Mouse (Mus musculus): ENCODE data around the gene Lrrk1.
A peak's percentile ranks its signal among the peaks of the same experiment; 100 is the strongest.
"Not testable (repeated sequence)": the region's sequence is repeated elsewhere in the genome, so short reads cannot be mapped to it uniquely, and the experiment has no call there.

The Lrrk1 gene

GRCm38 (mm10) chr7:66196609-66197445 is 191.3 kb downstream of the Lrrk1 start:
- DNase-seq (ENCODE audit: low spot score in 2 of 2), result peak; percentile 81 to 94

DNA sequence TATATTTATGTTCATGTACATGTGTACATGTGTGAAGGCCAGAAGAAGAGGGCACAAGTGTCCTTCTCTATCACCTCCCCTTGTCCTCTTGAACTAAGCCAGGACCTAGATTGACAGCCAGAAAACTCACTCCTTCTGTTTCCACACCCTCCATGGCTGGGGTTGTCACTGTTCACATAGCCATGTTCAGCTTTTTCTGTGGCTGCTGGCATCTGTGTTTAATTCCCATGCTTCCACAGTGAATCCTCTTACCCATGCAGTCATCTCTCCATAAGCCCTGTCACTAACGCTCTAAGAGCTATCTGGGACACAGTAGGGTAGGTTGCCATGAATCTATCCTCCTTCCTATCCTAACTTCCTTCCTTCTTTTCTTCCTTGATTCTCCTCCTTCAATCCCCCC is 192.3 kb downstream of the Lrrk1 start:
- DNase-seq (ENCODE audit: low spot score in 2 of 2), result no peak

- DNase-seq (ENCODE audit: low spot score in 2 of 2), result peak in 1 of 2 experiments; percentile 75
Measured at GRCm38 (mm10) chr7:66194511-66194910, 193.6 kb downstream of the Lrrk1 start.

GRCm38 (mm10) chr7:66190385-66190784 is 197.8 kb downstream of the Lrrk1 start:
- DNase-seq (ENCODE audit: low spot score in 2 of 2), result not testable (repeated sequence)

DNA sequence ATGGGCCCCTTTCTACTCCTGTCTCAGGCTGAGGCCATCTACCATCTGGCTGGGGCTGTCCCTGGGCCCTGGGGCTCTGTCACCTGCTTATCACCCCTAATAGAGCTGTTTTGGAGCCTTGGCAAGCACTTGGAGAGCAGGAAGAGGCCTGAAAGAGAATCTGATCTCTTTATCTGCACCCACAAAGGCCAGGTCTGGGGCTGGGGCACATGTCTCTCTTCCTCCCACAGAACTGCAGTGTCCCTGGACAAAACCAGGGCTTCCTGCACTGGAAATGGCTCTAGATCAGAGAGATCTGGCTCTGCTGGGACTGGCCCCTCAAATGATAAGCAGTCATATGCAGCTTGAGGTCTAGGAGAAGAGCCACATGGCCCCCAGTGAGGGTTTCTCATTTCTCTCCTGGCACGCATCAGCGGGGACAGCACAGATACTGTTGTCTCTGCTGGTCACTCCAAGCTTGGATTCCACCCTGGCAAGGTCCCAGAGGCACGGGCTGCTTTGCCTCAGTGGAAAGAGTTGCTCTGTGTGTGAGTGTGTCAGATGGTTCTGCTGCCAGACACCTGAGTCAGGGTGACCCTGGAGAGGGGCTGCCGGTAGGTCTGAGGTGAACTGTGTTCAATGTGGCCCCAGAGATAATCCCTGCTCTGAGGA is 200.4 kb downstream of the Lrrk1 start:
- no peak for DNase-seq (ENCODE audit: low spot score in 2 of 2)

- DNase-seq (ENCODE audit: low spot score in 2 of 2), result peak; percentile 85
Measured at GRCm38 (mm10) chr7:66185370-66185769, 202.8 kb downstream of the Lrrk1 start.

DNA sequence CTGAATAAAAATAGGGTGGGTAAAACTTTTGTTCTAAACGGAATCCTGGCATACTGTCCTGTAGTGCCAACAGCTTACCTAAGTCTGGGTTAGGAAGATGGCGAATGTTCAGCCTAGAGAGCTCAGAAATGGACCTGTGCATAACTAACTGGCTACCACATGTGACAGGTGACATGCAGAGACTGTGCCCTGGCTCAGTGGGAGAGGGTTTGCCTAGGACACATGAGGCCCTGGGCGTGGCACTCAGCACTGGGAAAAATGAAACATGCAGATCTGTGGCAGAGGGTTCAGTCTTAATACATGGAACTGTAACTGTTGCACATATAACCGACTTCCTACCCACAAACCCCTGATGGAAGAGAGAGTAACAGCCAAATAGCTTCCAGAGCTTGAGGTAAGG is 204.1 kb downstream of the Lrrk1 start:
- no peak for DNase-seq (ENCODE audit: low spot score in 2 of 2)

GRCm38 (mm10) chr7:66183404-66183803 is 204.7 kb downstream of the Lrrk1 start:
- DNase-seq (ENCODE audit: low spot score in 2 of 2), result no peak

- no peak for DNase-seq (ENCODE audit: low spot score in 2 of 2)
Measured at GRCm38 (mm10) chr7:66182075-66182715, 206.0 kb downstream of the Lrrk1 start.

GRCm38 (mm10) chr7:66180711-66181365 is 207.3 kb downstream of the Lrrk1 start:
- DNase-seq (ENCODE audit: low spot score in 2 of 2), result peak in 1 of 2 experiments; percentile 46

GRCm38 (mm10) chr7:66180260-66180659 is 207.9 kb downstream of the Lrrk1 start:
- DNase-seq (ENCODE audit: low spot score in 2 of 2), result peak; percentile 74 to 88

- peak in 1 of 2 experiments; percentile 40 for DNase-seq (ENCODE audit: low spot score in 2 of 2)
Measured at GRCm38 (mm10) chr7:66179711-66180110, 208.4 kb downstream of the Lrrk1 start.

GRCm38 (mm10) chr7:66179120-66179581 is 209.0 kb downstream of the Lrrk1 start:
- DNase-seq (ENCODE audit: low spot score in 2 of 2), result peak; percentile 82 to 91

GRCm38 (mm10) chr7:66178101-66178500 is 210.0 kb downstream of the Lrrk1 start:
- DNase-seq (ENCODE audit: low spot score in 2 of 2), result no peak

GRCm38 (mm10) chr7:66176929-66177328 is 211.2 kb downstream of the Lrrk1 start:
- no peak for DNase-seq (ENCODE audit: low spot score in 2 of 2)

Data from natural killer cell, adult 2 months (primary cell).